Mouse (Mus musculus) forebrain, embryonic 13.5 days (tissue): ENCODE results near the gene Khdc3. TPM values are rescaled to one million over a fixed set of nuclear protein-coding genes. Genes with fewer than 3 reads are reported as not detected.
A peak's percentile ranks its signal among the peaks of the same experiment; 100 is the strongest.
"Not testable (repeated sequence)": the region's sequence is repeated elsewhere in the genome, so short reads cannot be mapped to it uniquely, and the experiment has no call there.

ENCODE experiments used
- ATAC-seq: fragments of 200-750 bp; cut with Nextera tagmentation; 2 replicates; pipeline ENCODE4 v1.8.0; 2017
- H3K27ac ChIP-seq: fragments of 300-500 bp; sonication (generic); 2 replicates; pipeline ENCODE4 v1.5.1; 2015; ENCODE audit warnings: inconsistent platforms, mild to moderate bottlenecking, moderate library complexity
- H3K27me3 ChIP-seq: fragments of 300-500 bp; sonication (generic); 2 replicates; pipeline ENCODE4 v1.6.1; 2015; ENCODE audit warnings: mild to moderate bottlenecking, inconsistent platforms
- H3K36me3 ChIP-seq: fragments of 300-500 bp; sonication (generic); 2 replicates; pipeline ENCODE4 v1.6.1; 2015; ENCODE audit warnings: mild to moderate bottlenecking, inconsistent platforms; ENCODE audit not compliant: poor library complexity, severe bottlenecking
- H3K4me1 ChIP-seq: fragments of 300-500 bp; sonication (generic); 2 replicates; pipeline ENCODE4 v1.6.1; 2015; ENCODE audit warnings: inconsistent platforms
- H3K4me2 ChIP-seq: fragments of 300-500 bp; sonication (generic); 2 replicates; pipeline ENCODE4 v1.6.1; 2015; ENCODE audit warnings: inconsistent platforms, mild to moderate bottlenecking, moderate library complexity
- H3K4me3 ChIP-seq: fragments of 300-500 bp; sonication (generic); 2 replicates; pipeline ENCODE4 v1.5.1; 2015; ENCODE audit warnings: mild to moderate bottlenecking, inconsistent platforms
- H3K9ac ChIP-seq: fragments of 300-500 bp; sonication (generic); 2 replicates; pipeline ENCODE4 v1.6.1; 2015; ENCODE audit warnings: mild to moderate bottlenecking, inconsistent platforms
- H3K9me3 ChIP-seq: fragments of 300-500 bp; sonication (generic); replicated peaks from 2 replicates; pipeline ENCODE4 v1.6.1; 2016; ENCODE audit warnings: inconsistent platforms
- WGBS: fragments of 180-500 bp; shearing (Covaris S2); methylation state at CpG from one replicate; pipeline ENCODE4 v1.1.7; 2015; 5-methylcytosine and 5-hydroxymethylcytosine counted together
- polyA plus RNA-seq: library from polyadenylated mRNA; unstranded; fragments of >200 nt; fragmentation: Nextera tagmentation; extraction: Ambion mirVana; gene quantifications from 2 replicates; pipeline ENCODE4 v1.2.1, GENCODE M21; 2015

The Khdc3 gene
- polyA plus RNA-seq, result not detected in 2 replicates

DNA sequence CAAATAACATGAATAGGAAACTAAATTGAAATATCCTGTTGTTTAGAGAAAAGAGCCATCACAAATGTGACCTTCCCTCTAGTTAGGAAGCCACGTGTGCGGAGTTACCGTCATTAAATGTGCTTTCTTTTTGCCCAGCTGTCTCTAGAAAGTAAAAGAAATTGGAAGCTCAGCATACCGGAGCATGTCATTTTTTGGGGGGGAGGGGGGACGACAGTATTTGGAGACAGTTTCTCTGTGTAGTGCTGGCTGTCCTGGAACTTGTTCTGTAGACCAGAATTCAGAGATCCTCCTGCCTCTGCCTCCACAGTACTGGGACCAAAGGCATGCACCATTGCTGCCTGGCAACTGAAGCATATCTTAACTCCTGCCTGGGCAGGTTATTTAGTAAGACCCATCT is at the start of gene Khdc3:
TSS of gene Khdc3 (plus strand) at position 301 of the 400 bp plus-strand sequence.
- no peak within 1 kb of the TSS for H3K4me3 ChIP-seq
- 90% methylated on average over 5 of the region's 5 CpGs for WGBS
- peaks cover 55% of the 10 kb centered on the region for H3K27me3 ChIP-seq
- peaks cover 8% of the 10 kb centered on the region for H3K4me1 ChIP-seq
- ATAC-seq, result no peak
- H3K4me2 ChIP-seq, result no peak within 1 kb of the TSS
- no peaks in the 10 kb centered on the region for H3K9me3 ChIP-seq
- H3K9ac ChIP-seq, result no peak within 1 kb of the TSS
- H3K36me3 ChIP-seq, result no peaks in the 10 kb centered on the region
- H3K27ac ChIP-seq, result no peak within 1 kb of the TSS

DNA sequence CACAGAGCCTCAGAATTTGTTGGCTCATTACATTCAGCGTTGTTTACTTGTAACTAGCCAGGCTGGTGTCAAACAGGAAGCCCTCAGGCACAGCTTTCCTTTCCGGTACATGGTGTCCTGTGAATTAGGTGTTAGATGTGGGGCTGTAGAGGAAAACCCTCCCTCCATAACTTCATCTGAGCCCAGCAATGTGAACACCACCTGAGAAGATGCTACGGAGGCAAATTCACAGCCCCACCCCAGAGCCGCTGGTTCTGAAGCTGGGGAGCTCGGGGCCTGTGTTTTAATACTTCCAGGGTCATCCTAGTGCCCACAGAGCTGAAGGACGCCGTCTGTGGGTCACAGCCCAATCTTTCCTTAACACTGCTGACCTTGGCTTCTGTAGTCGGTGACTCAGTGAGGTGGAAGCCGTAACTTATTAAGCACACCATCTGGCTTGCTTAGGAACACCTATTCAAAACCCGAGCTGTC is 46.2 kb upstream of the Khdc3 start:
- Histone ChIP-seq H3K36me3 (no peaks in the 10 kb centered on the region), H3K9me3 (no peaks in the 10 kb centered on the region), H3K27me3 (no peaks in the 10 kb centered on the region), H3K4me3 (no peak overlapping the region), H3K4me2 (no peak overlapping the region), H3K4me1 (no peaks in the 10 kb centered on the region), H3K27ac (no peak overlapping the region), H3K9ac (no peak overlapping the region)
- 69% methylated on average over 10 of the region's 10 CpGs for WGBS
- no peak for ATAC-seq

DNA sequence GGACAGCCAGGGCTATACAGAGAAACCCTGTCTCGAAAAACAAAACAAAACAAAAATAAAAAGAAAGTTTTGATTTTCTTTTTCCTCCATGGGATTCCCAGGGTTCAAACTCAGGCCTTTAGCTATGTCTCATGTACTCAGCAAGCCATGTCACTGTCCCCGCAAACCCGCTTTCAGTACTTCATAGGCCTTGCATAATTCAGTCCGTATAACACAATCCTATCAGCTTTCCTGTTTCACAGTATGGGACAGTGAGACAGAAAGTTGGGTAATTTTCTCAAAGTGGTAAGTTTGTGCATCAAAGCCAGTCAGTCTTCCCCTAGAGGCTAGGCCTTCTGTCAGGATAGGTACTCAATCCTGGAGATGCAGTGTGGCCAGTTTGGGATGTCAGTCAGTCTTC is 42.4 kb upstream of the Khdc3 start:
- no peak overlapping the region for H3K9ac ChIP-seq
- H3K9me3 ChIP-seq, result no peaks in the 10 kb centered on the region
- H3K4me3 ChIP-seq, result no peak overlapping the region
- no peak for ATAC-seq
- H3K36me3 ChIP-seq, result no peaks in the 10 kb centered on the region
- no peak overlapping the region for H3K4me2 ChIP-seq
- H3K4me1 ChIP-seq, result 0 out of 2 replicates have a peak, but pooled peaks cover 2% of the 10 kb centered on the region
- no peak overlapping the region for H3K27ac ChIP-seq
- no peaks in the 10 kb centered on the region for H3K27me3 ChIP-seq
- WGBS, result 84% methylated on average over 4 of the region's 4 CpGs

DNA sequence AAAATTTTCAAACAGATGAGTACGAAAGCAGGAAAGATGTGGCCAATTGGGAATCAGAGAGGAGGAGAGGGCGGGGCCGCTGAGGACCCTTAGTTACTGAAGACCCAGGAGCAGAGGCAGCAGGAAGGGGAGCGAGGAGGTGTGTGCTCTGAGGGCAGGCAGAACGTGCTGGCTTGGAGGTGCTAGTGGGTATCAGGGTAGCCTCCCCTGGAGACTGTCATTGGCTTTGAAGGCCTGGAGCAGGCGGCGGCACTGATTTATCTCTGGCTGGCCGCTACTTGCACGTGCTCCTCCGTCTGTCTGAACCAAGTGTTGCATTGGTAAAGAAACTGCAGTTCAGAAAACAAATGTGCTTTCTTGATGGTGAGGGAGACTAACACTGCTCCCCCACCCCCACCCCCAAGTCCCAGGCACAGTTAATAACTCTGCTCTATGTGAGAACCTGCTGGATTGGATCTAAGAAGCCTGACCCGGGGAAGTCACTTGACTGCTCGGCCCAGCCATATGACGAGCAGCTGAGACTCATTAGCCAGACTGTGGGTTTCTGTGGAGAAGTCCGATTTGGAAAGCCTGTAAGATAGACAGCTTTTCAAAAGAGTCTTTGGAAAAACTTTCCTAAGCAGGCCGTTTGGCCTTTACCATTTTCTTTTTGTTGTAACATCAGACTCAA is 37.9 kb upstream of the Khdc3 start:
- ATAC-seq, result no peak
- no peaks in the 10 kb centered on the region for H3K27me3 ChIP-seq
- no peaks in the 10 kb centered on the region for H3K36me3 ChIP-seq
- 36% methylated on average over 15 of the region's 15 CpGs for WGBS
- H3K27ac ChIP-seq, result no peak overlapping the region
- peak overlapping the region; percentile 29 for H3K4me2 ChIP-seq
- 0 out of 2 replicates have a peak, but pooled peaks cover 2% of the 10 kb centered on the region for H3K4me1 ChIP-seq
- H3K9ac ChIP-seq, result no peak overlapping the region
- no peak overlapping the region for H3K4me3 ChIP-seq
- H3K9me3 ChIP-seq, result no peaks in the 10 kb centered on the region

DNA sequence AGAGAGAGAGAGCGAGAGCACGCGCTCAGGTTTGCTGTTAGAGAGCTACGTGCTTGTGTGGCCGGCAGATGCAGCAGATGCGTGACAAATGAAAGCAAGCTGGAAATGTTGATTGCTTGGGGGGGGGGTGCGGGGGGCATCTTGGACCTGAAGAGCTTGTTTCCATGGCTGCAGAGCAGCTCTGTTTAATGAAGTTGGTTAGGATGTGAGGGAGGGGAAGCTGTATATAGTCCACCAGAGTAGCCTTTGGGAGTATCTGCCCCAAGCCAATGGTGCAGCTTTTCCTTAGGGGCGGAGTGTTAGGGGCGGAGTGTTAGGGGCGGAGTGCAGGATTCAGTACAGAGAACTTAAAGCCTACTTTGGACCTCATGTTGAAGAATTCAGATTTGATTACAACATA is 34.5 kb upstream of the Khdc3 start:
- Histone ChIP-seq H3K4me1 (0 out of 2 replicates have a peak, but pooled peaks cover 2% of the 10 kb centered on the region), H3K9me3 (no peaks in the 10 kb centered on the region), H3K27me3 (no peaks in the 10 kb centered on the region), H3K4me3 (no peak overlapping the region), H3K36me3 (no peaks in the 10 kb centered on the region), H3K27ac (no peak overlapping the region), H3K9ac (no peak overlapping the region), H3K4me2 (no peak overlapping the region)
- ATAC-seq, result 0 out of 2 replicates have a peak, but pooled peaks have one; percentile 50
- 48% methylated on average over 10 of the region's 10 CpGs for WGBS

DNA sequence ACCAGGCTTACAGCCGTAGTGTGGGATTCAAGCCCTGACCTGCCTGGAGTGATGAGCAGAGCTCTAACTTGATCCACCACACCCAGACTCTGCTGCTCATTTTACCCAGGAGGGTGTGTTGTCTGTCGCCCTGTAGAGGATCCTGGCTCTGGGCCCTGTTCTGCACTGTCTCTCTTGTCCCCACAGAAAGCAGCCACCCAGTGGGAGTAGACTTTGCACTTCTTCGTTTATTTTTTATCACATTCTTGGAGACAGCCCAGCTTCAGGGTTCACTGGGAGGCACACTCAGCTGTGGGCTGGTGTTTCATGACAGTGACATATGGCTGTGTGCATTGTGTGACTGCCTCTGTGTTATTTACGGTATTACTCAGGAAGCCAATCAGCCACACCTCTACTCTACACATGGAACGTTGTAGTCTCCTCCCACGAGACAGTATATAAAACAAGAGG is 33.4 kb upstream of the Khdc3 start:
- Histone ChIP-seq H3K36me3 (no peaks in the 10 kb centered on the region), H3K27ac (no peak overlapping the region), H3K27me3 (no peaks in the 10 kb centered on the region), H3K4me1 (0 out of 2 replicates have a peak, but pooled peaks cover 2% of the 10 kb centered on the region), H3K4me3 (no peak overlapping the region), H3K9ac (no peak overlapping the region), H3K9me3 (no peaks in the 10 kb centered on the region), H3K4me2 (no peak overlapping the region)
- ATAC-seq, result no peak
- WGBS, result 78% methylated on average over 6 of the region's 6 CpGs

DNA sequence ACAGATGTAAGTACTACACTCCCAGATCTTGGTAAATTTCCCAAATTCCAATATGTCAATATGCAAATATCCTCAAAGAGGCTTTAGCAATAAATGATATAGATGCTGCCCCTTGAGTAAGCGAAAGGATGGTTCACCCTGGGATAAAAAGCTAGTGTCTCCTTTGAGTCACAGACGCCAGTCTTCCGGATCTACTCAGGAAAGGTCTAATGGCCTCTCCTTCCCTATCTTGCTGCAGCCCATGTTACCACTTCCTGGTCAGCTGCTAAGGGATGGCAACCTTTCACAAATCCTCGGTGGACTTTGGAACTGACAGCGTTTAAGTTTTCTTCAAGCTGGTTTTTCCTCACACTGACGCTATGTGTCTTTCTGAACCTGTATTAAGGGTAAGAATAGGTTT is 32.9 kb upstream of the Khdc3 start:
- no peak overlapping the region for H3K9ac ChIP-seq
- 94% methylated on average over 6 of the region's 6 CpGs for WGBS
- H3K27me3 ChIP-seq, result no peaks in the 10 kb centered on the region
- no peak overlapping the region for H3K4me3 ChIP-seq
- H3K4me1 ChIP-seq, result no peaks in the 10 kb centered on the region
- H3K36me3 ChIP-seq, result no peaks in the 10 kb centered on the region
- ATAC-seq, result no peak
- H3K9me3 ChIP-seq, result no peaks in the 10 kb centered on the region
- H3K27ac ChIP-seq, result no peak overlapping the region
- H3K4me2 ChIP-seq, result no peak overlapping the region

DNA sequence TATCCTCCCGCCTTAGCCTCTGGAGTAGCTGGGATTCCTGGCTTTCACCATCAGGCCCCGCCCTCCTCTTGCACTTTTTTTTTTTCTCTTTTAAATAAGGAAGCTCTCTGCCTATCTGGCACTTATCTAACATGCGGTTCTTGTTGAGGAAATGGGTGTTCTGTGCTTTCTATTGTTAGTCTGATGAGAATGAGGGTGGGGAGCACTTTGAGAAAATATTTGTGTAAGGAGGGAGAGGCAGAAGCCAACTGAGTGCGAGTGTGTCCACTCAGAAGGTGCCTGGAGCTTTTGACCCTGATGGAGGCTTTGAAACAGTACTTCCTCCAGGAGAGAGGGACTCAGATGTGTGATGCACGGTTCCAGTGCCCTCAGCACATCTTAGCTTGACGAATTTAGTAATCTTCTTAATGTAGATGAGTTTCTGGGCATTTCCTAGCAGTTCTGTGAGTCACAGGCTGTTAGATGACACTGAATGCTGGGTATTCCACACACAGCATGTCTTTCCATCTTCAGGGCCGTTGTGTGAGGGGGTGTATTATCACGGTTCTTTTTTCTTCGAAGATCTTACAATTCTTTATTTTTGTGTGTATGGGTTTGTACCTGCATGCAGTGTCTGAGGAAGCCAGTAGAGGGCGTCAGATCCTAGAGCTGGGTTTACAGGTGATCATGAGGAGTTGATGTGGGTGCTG is 30.5 kb upstream of the Khdc3 start:
- Histone ChIP-seq H3K27ac (no peak overlapping the region), H3K4me3 (no peak overlapping the region), H3K9ac (no peak overlapping the region), H3K9me3 (no peaks in the 10 kb centered on the region), H3K36me3 (no peaks in the 10 kb centered on the region), H3K4me2 (no peak overlapping the region), H3K4me1 (no peaks in the 10 kb centered on the region), H3K27me3 (no peaks in the 10 kb centered on the region)
- ATAC-seq, result no peak
- WGBS, result 82% methylated on average over 10 of the region's 10 CpGs

DNA sequence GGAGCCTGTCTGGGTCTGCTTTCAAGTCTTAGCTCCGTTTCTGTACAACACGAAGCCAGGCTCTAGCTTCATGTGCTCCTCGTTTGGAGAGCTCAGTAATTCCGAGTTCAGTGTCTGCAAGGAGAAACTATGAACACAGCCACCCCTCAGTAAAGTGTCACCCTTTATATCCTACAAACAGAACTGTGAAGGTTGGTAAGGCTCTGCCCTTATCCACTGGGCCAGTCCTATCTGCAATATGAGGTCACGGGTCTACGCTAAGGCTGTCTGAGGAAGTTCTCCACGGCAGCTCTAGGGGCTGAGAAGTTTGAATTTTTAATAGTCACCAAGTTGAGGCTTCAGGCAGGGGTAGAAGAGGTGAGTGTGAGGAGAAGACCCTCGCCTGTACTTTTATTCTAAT is 29.2 kb upstream of the Khdc3 start:
- ATAC-seq, result no peak
- WGBS, result 84% methylated on average over 8 of the region's 8 CpGs
- Histone ChIP-seq H3K27me3 (no peaks in the 10 kb centered on the region), H3K27ac (no peak overlapping the region), H3K4me2 (no peak overlapping the region), H3K9me3 (no peaks in the 10 kb centered on the region), H3K4me1 (no peaks in the 10 kb centered on the region), H3K9ac (no peak overlapping the region), H3K4me3 (no peak overlapping the region), H3K36me3 (no peaks in the 10 kb centered on the region)

DNA sequence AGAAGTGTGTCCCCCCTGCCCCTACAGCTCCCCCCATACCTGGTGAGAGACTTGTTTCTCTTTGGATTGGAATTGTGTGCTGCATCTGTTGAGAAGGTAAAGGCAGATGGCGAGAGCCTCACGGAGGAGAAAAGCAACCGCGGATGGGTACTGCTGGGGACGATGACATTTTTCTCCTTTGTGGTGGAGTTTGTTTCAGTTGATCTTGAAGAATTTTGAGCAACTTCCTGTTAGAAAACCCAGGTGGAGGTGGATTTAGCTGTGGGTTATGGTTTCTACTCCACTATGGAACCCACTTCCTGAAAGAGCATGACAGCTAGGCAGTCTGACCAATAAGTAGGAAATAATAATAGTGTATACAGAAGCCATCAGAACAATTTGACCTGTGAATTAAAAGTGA is 28.5 kb upstream of the Khdc3 start:
- Histone ChIP-seq H3K27ac (no peak overlapping the region), H3K27me3 (no peaks in the 10 kb centered on the region)

DNA sequence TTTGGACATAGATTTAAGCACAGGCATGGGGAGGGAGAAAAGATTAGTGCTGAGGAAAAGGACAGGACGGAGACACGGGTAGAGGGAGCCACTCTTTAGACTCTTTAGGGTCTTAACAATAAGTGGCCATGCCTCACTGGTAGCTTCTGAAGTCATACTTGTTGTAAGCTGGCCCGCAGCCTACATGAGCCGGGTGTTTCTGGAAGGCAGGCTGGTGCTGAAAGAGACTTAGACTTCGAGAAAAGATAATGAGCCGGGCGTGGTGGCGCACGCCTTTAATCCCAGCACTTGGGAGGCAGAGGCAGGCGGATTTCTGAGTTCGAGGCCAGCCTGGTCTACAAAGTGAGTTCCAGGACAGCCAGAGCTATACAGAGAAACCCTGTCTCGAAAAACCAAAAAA is 22.3 kb upstream of the Khdc3 start:
- H3K4me1 ChIP-seq, ATAC-seq, H3K9ac ChIP-seq, H3K27me3 ChIP-seq, H3K27ac ChIP-seq, H3K9me3 ChIP-seq, H3K36me3 ChIP-seq, H3K4me3 ChIP-seq, H3K4me2 ChIP-seq: not testable (repeated sequence)
- WGBS, result 83% methylated on average over 11 of the region's 12 CpGs

More for the DNA sequence above, 28.5 kb upstream of the Khdc3 start:
- 92% methylated on average over 5 of the region's 5 CpGs for WGBS
- Histone ChIP-seq H3K4me3 (no peak overlapping the region), H3K9ac (no peak overlapping the region), H3K36me3 (no peaks in the 10 kb centered on the region), H3K4me1 (no peaks in the 10 kb centered on the region), H3K9me3 (no peaks in the 10 kb centered on the region), H3K4me2 (no peak overlapping the region)
- ATAC-seq, result no peak

DNA sequence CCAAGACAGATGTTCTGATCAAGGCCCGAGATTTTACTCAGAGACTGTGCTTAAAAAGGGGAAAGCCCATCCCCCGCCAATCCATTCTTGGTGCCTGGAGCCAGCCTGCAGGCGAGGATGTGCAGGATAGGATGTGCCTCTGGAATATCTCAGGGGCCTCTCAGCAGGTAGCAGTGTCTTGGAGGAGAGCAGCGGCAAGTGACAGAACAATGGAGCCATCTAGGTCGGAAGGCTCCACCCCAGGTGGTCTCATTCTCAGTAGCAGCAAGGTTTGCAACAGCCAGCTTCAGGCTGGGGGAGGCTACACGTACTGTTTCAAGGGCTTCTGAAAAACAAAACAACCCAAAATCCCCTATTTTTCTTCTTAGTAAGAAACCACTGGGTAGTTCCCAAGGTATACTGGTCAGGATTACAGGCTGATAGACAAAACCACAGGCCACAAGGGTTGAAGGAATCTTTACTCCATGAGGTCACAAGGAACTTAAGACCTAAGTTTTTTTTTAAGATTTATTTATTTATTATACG is 21.8 kb upstream of the Khdc3 start:
- ATAC-seq, result no peak
- no peaks in the 10 kb centered on the region for H3K27me3 ChIP-seq
- H3K27ac ChIP-seq, result no peak overlapping the region
- WGBS, result 37% methylated on average over 7 of the region's 7 CpGs
- H3K4me2 ChIP-seq, result no peak overlapping the region
- H3K36me3 ChIP-seq, result no peaks in the 10 kb centered on the region
- H3K9ac ChIP-seq, result no peak overlapping the region
- no peaks in the 10 kb centered on the region for H3K4me1 ChIP-seq
- H3K4me3 ChIP-seq, result no peak overlapping the region
- H3K9me3 ChIP-seq, result no peaks in the 10 kb centered on the region
